Mouse (Mus musculus) neural tube, embryonic 15.5 days (tissue): ENCODE data around the gene Asphd2. TPM values are rescaled to one million over a fixed set of nuclear protein-coding genes. Genes with fewer than 3 reads are reported as not detected.
"Not testable (repeated sequence)": the region's sequence is repeated elsewhere in the genome, so short reads cannot be mapped to it uniquely, and the experiment has no call there.

ENCODE experiments used
- ATAC-seq: fragments of 200-750 bp; cut with Nextera tagmentation; 2 replicates; pipeline ENCODE4 v1.8.0; 2017; ENCODE audit warnings: mild to moderate bottlenecking, moderate TSS enrichment, moderate library complexity; ENCODE audit not compliant: low FRiP score
- H3K27ac ChIP-seq: fragments of 300-500 bp; sonication (generic); replicated peaks from 2 replicates; pipeline ENCODE4 v1.5.1; 2015; ENCODE audit warnings: mild to moderate bottlenecking, inconsistent platforms
- H3K27me3 ChIP-seq: fragments of 300-500 bp; sonication (generic); replicated peaks from 2 replicates; pipeline ENCODE4 v1.6.1; 2015; ENCODE audit warnings: inconsistent platforms
- H3K36me3 ChIP-seq: fragments of 300-500 bp; sonication (generic); 2 replicates; pipeline ENCODE4 v1.6.1; 2015; ENCODE audit warnings: inconsistent platforms
- H3K4me1 ChIP-seq: fragments of 300-500 bp; sonication (generic); 2 replicates; pipeline ENCODE4 v1.6.1; 2015; ENCODE audit warnings: inconsistent platforms
- H3K4me2 ChIP-seq: fragments of 300-500 bp; sonication (generic); 2 replicates; pipeline ENCODE4 v1.6.1; 2015; ENCODE audit warnings: inconsistent platforms, mild to moderate bottlenecking, moderate library complexity
- H3K4me3 ChIP-seq: fragments of 300-500 bp; sonication (generic); replicated peaks from 2 replicates; pipeline ENCODE4 v1.5.1; 2015; ENCODE audit warnings: mild to moderate bottlenecking, inconsistent platforms
- H3K9ac ChIP-seq: fragments of 300-500 bp; sonication (generic); replicated peaks from 2 replicates; pipeline ENCODE4 v1.6.1; 2015; ENCODE audit warnings: mild to moderate bottlenecking, inconsistent platforms
- H3K9me3 ChIP-seq: fragments of 300-500 bp; sonication (generic); replicated peaks from 2 replicates; pipeline ENCODE4 v1.6.1; 2016; ENCODE audit warnings: inconsistent platforms
- WGBS: fragments of 180-500 bp; shearing (Covaris S2); methylation state at CpG from one replicate; pipeline ENCODE4 v1.1.7; 2015; ENCODE audit warnings: mixed read lengths; 5-methylcytosine and 5-hydroxymethylcytosine counted together
- polyA plus RNA-seq: library from polyadenylated mRNA; unstranded; fragments of >200 nt; fragmentation: Nextera tagmentation; extraction: Ambion mirVana; gene quantifications from 2 replicates; pipeline ENCODE4 v1.2.1, GENCODE M21; 2015

Asphd2 gene
- polyA plus RNA-seq, 1 experiment from 2014 or later: 89.1 TPM

GRCm38 (mm10) chr5:112412781-112413180 lies 18.1 kb upstream of the Asphd2 start:
- peaks cover 31% of the 10 kb centered on the region for H3K4me1 ChIP-seq
- not testable (repeated sequence) for H3K4me2 ChIP-seq, H3K9me3 ChIP-seq, H3K9ac ChIP-seq, H3K27me3 ChIP-seq, H3K27ac ChIP-seq, H3K36me3 ChIP-seq, ATAC-seq, H3K4me3 ChIP-seq
- 83% methylated on average over 4 of the region's 4 CpGs for WGBS

- peaks cover 27% of the 10 kb centered on the region for H3K4me1 ChIP-seq
- 13% methylated on average over 19 of the region's 19 CpGs for WGBS
- no peak overlapping the region for H3K9ac ChIP-seq
- H3K36me3 ChIP-seq: no peaks in the 10 kb centered on the region
- no peaks in the 10 kb centered on the region for H3K9me3 ChIP-seq
- H3K27me3 ChIP-seq: no peaks in the 10 kb centered on the region
- ATAC-seq: peak; percentile 64
- H3K4me3 ChIP-seq: 0 out of 2 replicates have a peak overlapping the region, but pooled peaks have one; percentile 6
- H3K27ac ChIP-seq: peak overlapping the region; percentile 68
- H3K4me2 ChIP-seq: peak overlapping the region; percentile 43
Observed at GRCm38 (mm10) chr5:112411514-112412335, 17.1 kb upstream of the Asphd2 start.

- Histone ChIP-seq H3K36me3 (no peaks in the 10 kb centered on the region), H3K4me2 (peak overlapping the region; percentile 43), H3K4me1 (peaks cover 23% of the 10 kb centered on the region), H3K4me3 (no peak overlapping the region), H3K9me3 (no peaks in the 10 kb centered on the region), H3K27ac (peak overlapping the region; percentile 68), H3K27me3 (no peaks in the 10 kb centered on the region), H3K9ac (no peak overlapping the region)
- ATAC-seq: no peak
- WGBS: 32% methylated on average over 11 of the region's 11 CpGs
Observed at GRCm38 (mm10) chr5:112411072-112411471, 16.4 kb upstream of the Asphd2 start.

GRCm38 (mm10) chr5:112409274-112409673 lies 14.6 kb upstream of the Asphd2 start:
- H3K27me3 ChIP-seq: no peaks in the 10 kb centered on the region
- 50% methylated on average over 5 of the region's 5 CpGs for WGBS
- H3K4me1 ChIP-seq: peaks cover 23% of the 10 kb centered on the region
- no peak for ATAC-seq
- no peak overlapping the region for H3K27ac ChIP-seq
- H3K9me3 ChIP-seq: no peaks in the 10 kb centered on the region
- H3K4me2 ChIP-seq: no peak overlapping the region
- H3K36me3 ChIP-seq: no peaks in the 10 kb centered on the region
- no peak overlapping the region for H3K4me3 ChIP-seq
- H3K9ac ChIP-seq: no peak overlapping the region

GRCm38 (mm10) chr5:112406017-112406416 lies 11.4 kb upstream of the Asphd2 start:
- no peak overlapping the region for H3K27ac ChIP-seq
- no peaks in the 10 kb centered on the region for H3K27me3 ChIP-seq
- no peaks in the 10 kb centered on the region for H3K9me3 ChIP-seq
- H3K4me1 ChIP-seq: peaks cover 10% of the 10 kb centered on the region
- no peak overlapping the region for H3K4me2 ChIP-seq
- no peak overlapping the region for H3K9ac ChIP-seq
- no peaks in the 10 kb centered on the region for H3K36me3 ChIP-seq
- no peak for ATAC-seq
- WGBS: 71% methylated on average over 3 of the region's 3 CpGs
- no peak overlapping the region for H3K4me3 ChIP-seq

GRCm38 (mm10) chr5:112402437-112402836 lies 7.8 kb upstream of the Asphd2 start:
- H3K9me3 ChIP-seq: no peaks in the 10 kb centered on the region
- no peaks in the 10 kb centered on the region for H3K4me1 ChIP-seq
- H3K27me3 ChIP-seq: no peaks in the 10 kb centered on the region
- H3K4me3 ChIP-seq: no peak overlapping the region
- H3K9ac ChIP-seq: no peak overlapping the region
- no peak overlapping the region for H3K4me2 ChIP-seq
- WGBS: 71% methylated on average over 3 of the region's 3 CpGs
- ATAC-seq: no peak
- H3K27ac ChIP-seq: no peak overlapping the region
- H3K36me3 ChIP-seq: no peaks in the 10 kb centered on the region

GRCm38 (mm10) chr5:112399284-112399683 lies 4.6 kb upstream of the Asphd2 start:
- Histone ChIP-seq H3K4me2 (no peak overlapping the region), H3K36me3 (no peaks in the 10 kb centered on the region), H3K27me3 (no peaks in the 10 kb centered on the region), H3K27ac (no peak overlapping the region), H3K9me3 (no peaks in the 10 kb centered on the region), H3K9ac (no peak overlapping the region), H3K4me3 (no peak overlapping the region), H3K4me1 (peaks cover 10% of the 10 kb centered on the region; the same call in 1 of the 2 replicates)
- ATAC-seq: no peak
- 84% methylated on average over 10 of the region's 10 CpGs for WGBS

- Histone ChIP-seq H3K27ac (0 out of 2 replicates have a peak overlapping the region, but pooled peaks have one; percentile 30), H3K4me3 (no peak overlapping the region), H3K4me1 (peaks cover 41% of the 10 kb centered on the region), H3K9me3 (no peaks in the 10 kb centered on the region), H3K36me3 (peaks cover 5% of the 10 kb centered on the region), H3K4me2 (no peak overlapping the region), H3K27me3 (no peaks in the 10 kb centered on the region), H3K9ac (no peak overlapping the region)
- 38% methylated on average over 18 of the region's 18 CpGs for WGBS
- ATAC-seq: no peak
Observed at GRCm38 (mm10) chr5:112396066-112396465, 1.4 kb upstream of the Asphd2 start.

GRCm38 (mm10) chr5:112394415-112394763 lies 277 bp downstream of the Asphd2 start:
- under 1% methylated on average over 11 of the region's 28 CpGs for WGBS
- Histone ChIP-seq H3K9me3 (no peaks in the 10 kb centered on the region), H3K27ac (peak overlapping the region; percentile 89), H3K4me3 (peak overlapping the region; percentile 68), H3K4me2 (peak overlapping the region; percentile 77), H3K27me3 (no peaks in the 10 kb centered on the region), H3K9ac (peak overlapping the region; percentile 68), H3K36me3 (peaks cover 11% of the 10 kb centered on the region), H3K4me1 (peaks cover 55% of the 10 kb centered on the region)
- ATAC-seq: peak; percentile 77

- H3K27ac ChIP-seq: peak overlapping the region; percentile 89
- peaks cover 60% of the 10 kb centered on the region for H3K4me1 ChIP-seq
- 13% methylated on average over 17 of the region's 18 CpGs for WGBS
- ATAC-seq: peak; percentile 51
- peak overlapping the region; percentile 68 for H3K9ac ChIP-seq
- H3K27me3 ChIP-seq: no peaks in the 10 kb centered on the region
- peak overlapping the region; percentile 68 for H3K4me3 ChIP-seq
- H3K9me3 ChIP-seq: no peaks in the 10 kb centered on the region
- peak overlapping the region; percentile 77 for H3K4me2 ChIP-seq
- peaks cover 11% of the 10 kb centered on the region for H3K36me3 ChIP-seq
Observed at GRCm38 (mm10) chr5:112393741-112394414, 788 bp downstream of the Asphd2 start.

- Histone ChIP-seq H3K4me2 (no peak overlapping the region), H3K4me1 (peaks cover 67% of the 10 kb centered on the region), H3K9me3 (no peaks in the 10 kb centered on the region)
Observed at GRCm38 (mm10) chr5:112391676-112392323, 2.9 kb downstream of the Asphd2 start.

More at GRCm38 (mm10) chr5:112391676-112392323, 2.9 kb downstream of the Asphd2 start:
- WGBS: 71% methylated on average over 27 of the region's 27 CpGs
- Histone ChIP-seq H3K4me3 (no peak overlapping the region), H3K9ac (no peak overlapping the region), H3K27me3 (no peaks in the 10 kb centered on the region), H3K27ac (no peak overlapping the region), H3K36me3 (peaks cover 21% of the 10 kb centered on the region)
- no peak for ATAC-seq
